Mouse (Mus musculus) lung, embryonic 14.5 days (tissue): ENCODE measurements around the gene Fam124b. TPM values are rescaled to one million over a fixed set of nuclear protein-coding genes. Genes with fewer than 3 reads are reported as not detected.

ENCODE experiments used
- ATAC-seq: fragments of 200-750 bp; cut with Nextera tagmentation; 2 replicates; pipeline ENCODE4 v1.8.0; 2017; ENCODE audit warnings: mild to moderate bottlenecking, moderate TSS enrichment, moderate library complexity; ENCODE audit not compliant: insufficient read depth
- DNase-seq: peaks from one replicate; pipeline ENCODE4 v3.0.0-alpha.2; 2015
- H3K27ac ChIP-seq: fragments of 300-500 bp; sonication (generic); 2 replicates; pipeline ENCODE4 v1.5.1; 2014; ENCODE audit warnings: low read depth, mild to moderate bottlenecking, moderate library complexity
- H3K27me3 ChIP-seq: fragments of 300-500 bp; sonication (generic); 2 replicates; pipeline ENCODE4 v1.6.1; 2014; ENCODE audit warnings: low read length, control low read depth; ENCODE audit not compliant: insufficient read depth
- H3K36me3 ChIP-seq: fragments of 300-500 bp; sonication (generic); 2 replicates; pipeline ENCODE4 v1.6.1; 2014; ENCODE audit warnings: control low read depth; ENCODE audit not compliant: insufficient read depth
- H3K4me1 ChIP-seq: fragments of 300-500 bp; sonication (generic); 2 replicates; pipeline ENCODE4 v1.6.1; 2014; ENCODE audit warnings: antibody characterized with exemption, control low read depth; ENCODE audit not compliant: insufficient read depth
- H3K4me2 ChIP-seq: fragments of 300-500 bp; sonication (generic); 2 replicates; pipeline ENCODE4 v1.6.1; 2014; ENCODE audit warnings: mild to moderate bottlenecking
- H3K4me3 ChIP-seq: fragments of 300-500 bp; sonication (generic); 2 replicates; pipeline ENCODE4 v1.5.1; 2014; ENCODE audit warnings: low read depth, low read length
- H3K9ac ChIP-seq: fragments of 300-500 bp; sonication (generic); 2 replicates; pipeline ENCODE4 v1.6.1; 2014
- H3K9me3 ChIP-seq: fragments of 300-500 bp; sonication (generic); 2 replicates; pipeline ENCODE4 v1.6.1; 2016; ENCODE audit warnings: low read depth, low read length, control low read depth
- CTCF ChIP-seq: IDR thresholded peaks from 2 replicates; pipeline ENCODE4 v1.5.1; 2016; ENCODE audit warnings: antibody characterized with exemption, low read depth
- WGBS: fragments of 180-500 bp; shearing (Covaris S2); extraction: QIAGEN DNeasy Blood & Tissue Kit; methylation state at CpG from one replicate; pipeline ENCODE4 v1.1.7; 2014; 5-methylcytosine and 5-hydroxymethylcytosine counted together
- polyA plus RNA-seq: library from polyadenylated mRNA; unstranded; fragments of >200 nt; fragmentation: Nextera tagmentation; extraction: Ambion mirVana; gene quantifications from 2 replicates; pipeline ENCODE4 v1.2.1, GENCODE M21; 2014

Gene Fam124b
- polyA plus RNA-seq, 1 experiment from 2014 or later, result 3.2 TPM

DNA sequence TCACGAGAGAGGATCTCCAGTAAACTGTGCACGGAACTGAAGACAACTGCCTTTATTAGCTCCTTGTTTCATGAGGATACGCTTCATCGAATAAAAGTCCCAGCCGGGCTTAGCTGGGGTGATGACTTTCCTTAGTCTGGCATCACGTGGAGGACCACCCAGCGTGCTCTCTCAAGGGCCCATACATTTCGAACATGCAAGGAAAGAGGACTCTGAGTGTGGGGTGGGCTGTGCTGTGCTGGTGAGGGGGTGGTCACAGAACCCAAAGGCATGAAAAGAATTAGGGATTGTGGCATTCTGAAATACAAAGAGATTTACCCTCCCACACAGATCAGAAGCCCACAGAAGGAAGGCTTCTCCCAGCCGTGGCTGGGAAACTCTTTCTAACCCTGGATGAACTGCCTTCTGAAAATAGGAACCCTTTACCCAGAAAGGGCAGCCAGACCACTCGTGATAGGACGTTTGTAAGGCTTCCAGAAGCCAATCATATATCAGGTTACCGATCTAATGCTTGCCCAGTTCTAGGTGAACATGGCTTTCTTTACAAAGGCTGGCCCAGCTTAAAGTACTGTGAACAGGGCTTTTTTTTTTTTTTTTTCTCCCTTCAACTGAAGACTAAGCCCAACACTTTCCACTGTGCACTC, 21.9 kb upstream of the Fam124b start:
- no peak for DNase-seq
- no peak for TF ChIP-seq CTCF
- H3K27ac ChIP-seq, result no peak overlapping the region
- H3K4me1 ChIP-seq, result no peaks in the 10 kb centered on the region
- no peak for ATAC-seq
- H3K9ac ChIP-seq, result no peak overlapping the region
- WGBS, result 41% methylated on average over 12 of the region's 12 CpGs
- H3K4me2 ChIP-seq, result no peak overlapping the region
- H3K27me3 ChIP-seq, result no peaks in the 10 kb centered on the region
- H3K4me3 ChIP-seq, result no peak overlapping the region
- no peaks in the 10 kb centered on the region for H3K36me3 ChIP-seq
- no peaks in the 10 kb centered on the region for H3K9me3 ChIP-seq

DNA sequence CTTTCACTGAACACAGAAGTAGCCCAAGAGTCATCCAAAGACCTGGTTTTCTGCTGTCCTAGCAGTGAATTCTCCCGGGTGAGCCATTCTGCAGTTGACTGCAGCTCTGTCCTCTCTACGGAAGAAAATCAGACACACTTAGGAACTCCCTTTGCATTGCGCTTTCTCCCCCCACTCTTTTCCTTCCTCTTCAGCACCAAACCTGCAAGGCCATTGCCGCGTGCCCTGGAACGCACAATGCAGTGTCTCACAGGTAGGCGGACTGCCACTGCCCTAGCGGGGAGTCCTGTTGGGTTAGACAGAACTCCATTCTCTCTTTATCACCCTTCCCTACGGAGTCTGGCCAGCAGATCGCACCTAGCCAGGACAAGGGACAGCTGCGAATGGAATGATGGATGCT, 21.2 kb upstream of the Fam124b start:
- Histone ChIP-seq H3K27ac (no peak overlapping the region), H3K36me3 (no peaks in the 10 kb centered on the region), H3K4me3 (no peak overlapping the region), H3K4me2 (no peak overlapping the region), H3K4me1 (no peaks in the 10 kb centered on the region), H3K9me3 (no peaks in the 10 kb centered on the region), H3K27me3 (no peaks in the 10 kb centered on the region), H3K9ac (no peak overlapping the region)
- no peak for ATAC-seq
- DNase-seq, result no peak
- 68% methylated on average over 11 of the region's 11 CpGs for WGBS
- TF ChIP-seq CTCF, result no peak

DNA sequence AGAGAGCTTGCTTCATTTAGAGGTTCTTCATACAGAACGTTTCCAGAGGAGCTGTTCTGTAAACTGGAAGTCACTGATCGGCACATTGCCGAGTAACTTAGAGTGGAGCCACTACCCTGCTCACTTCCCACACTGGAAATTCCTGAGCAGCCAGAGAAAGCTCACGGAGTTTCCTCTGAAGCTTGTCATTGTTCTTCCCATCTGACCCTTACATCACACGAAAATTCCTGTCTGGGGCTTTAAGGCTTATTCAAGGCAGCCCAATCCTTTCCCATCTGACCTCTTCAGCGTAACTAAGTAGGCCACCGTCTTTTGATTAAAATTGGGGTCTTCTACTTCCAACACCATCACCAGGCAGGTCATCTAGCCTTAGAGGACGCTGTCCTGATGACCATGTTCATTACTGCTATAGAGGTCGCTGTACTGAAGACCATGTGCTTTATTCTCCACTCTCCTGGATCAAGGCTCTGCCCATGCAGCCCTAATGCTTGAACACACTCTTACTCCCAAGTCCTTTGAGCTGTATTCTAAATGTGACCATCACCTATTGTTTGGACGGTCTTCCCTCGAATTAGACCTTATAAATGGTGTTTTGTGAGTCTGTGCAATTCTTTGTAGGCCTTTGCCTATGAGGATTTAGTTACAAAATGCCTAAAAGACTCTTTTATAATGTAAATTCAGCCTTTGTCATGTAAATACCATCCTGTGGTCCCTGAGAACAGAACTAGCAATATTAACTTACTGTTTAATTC, 18.9 kb upstream of the Fam124b start:
- ATAC-seq, result no peak
- Histone ChIP-seq H3K4me1 (no peaks in the 10 kb centered on the region), H3K9ac (no peak overlapping the region), H3K27ac (no peak overlapping the region), H3K9me3 (no peaks in the 10 kb centered on the region), H3K4me3 (no peak overlapping the region), H3K36me3 (no peaks in the 10 kb centered on the region), H3K27me3 (no peaks in the 10 kb centered on the region), H3K4me2 (no peak overlapping the region)
- 62% methylated on average over 11 of the region's 11 CpGs for WGBS
- peak; percentile 22 for DNase-seq
- TF ChIP-seq CTCF, result no peak

DNA sequence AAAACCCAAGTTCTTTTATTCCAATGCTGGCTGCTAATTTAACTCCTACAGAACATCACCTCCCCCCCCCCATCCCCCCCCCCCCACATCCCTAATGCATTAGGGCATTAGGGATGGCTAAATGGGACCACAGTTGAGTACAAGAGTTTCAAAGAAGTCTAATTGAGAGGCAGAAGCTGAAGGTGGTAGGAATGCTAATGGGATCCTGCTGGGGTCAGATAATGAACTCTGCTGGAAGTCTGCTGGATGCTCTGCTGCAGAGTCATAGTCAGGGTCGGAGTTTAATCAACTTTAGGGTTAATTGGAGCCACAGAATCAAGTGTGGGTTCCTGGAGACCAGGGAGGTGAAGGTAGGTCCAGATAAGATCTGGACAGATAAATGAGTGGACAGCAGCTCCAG, 17.9 kb upstream of the Fam124b start:
- 17% methylated on average over 1 of the region's 1 CpGs for WGBS
- H3K4me1 ChIP-seq, result no peaks in the 10 kb centered on the region
- H3K27ac ChIP-seq, result no peak overlapping the region
- H3K27me3 ChIP-seq, result no peaks in the 10 kb centered on the region
- TF ChIP-seq CTCF, result no peak
- ATAC-seq, result no peak
- no peak for DNase-seq
- no peak overlapping the region for H3K4me2 ChIP-seq
- H3K9ac ChIP-seq, result no peak overlapping the region
- no peak overlapping the region for H3K4me3 ChIP-seq
- H3K36me3 ChIP-seq, result no peaks in the 10 kb centered on the region
- H3K9me3 ChIP-seq, result no peaks in the 10 kb centered on the region

DNA sequence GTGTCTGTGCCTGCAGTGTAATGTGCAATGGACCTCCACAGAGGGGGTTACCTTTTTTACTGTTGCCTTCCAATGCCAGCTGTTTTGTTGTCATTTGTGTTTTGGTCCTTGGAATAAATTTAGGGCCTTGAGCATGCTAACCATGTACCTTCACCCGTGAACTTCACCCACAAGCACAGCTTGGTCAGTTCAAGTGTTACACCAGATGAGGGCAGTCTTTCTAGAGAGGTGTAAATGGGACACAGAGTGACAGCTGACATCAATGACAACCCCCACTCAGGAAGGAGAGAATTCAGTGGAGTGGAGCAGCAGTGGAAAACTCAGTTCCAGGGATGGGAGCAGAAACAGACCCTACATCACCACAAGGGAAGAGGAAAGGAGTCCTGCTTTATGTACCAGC, 12.3 kb upstream of the Fam124b start:
- Histone ChIP-seq H3K4me2 (no peak overlapping the region), H3K27me3 (no peaks in the 10 kb centered on the region), H3K4me1 (no peaks in the 10 kb centered on the region), H3K9ac (no peak overlapping the region), H3K27ac (no peak overlapping the region), H3K9me3 (no peaks in the 10 kb centered on the region), H3K4me3 (no peak overlapping the region), H3K36me3 (no peaks in the 10 kb centered on the region)
- no peak for DNase-seq
- no peak for ATAC-seq
- peak; percentile 18; the same call in 1 of the 2 replicates for TF ChIP-seq CTCF
- WGBS, result 67% methylated on average over 1 of the region's 1 CpGs

DNA sequence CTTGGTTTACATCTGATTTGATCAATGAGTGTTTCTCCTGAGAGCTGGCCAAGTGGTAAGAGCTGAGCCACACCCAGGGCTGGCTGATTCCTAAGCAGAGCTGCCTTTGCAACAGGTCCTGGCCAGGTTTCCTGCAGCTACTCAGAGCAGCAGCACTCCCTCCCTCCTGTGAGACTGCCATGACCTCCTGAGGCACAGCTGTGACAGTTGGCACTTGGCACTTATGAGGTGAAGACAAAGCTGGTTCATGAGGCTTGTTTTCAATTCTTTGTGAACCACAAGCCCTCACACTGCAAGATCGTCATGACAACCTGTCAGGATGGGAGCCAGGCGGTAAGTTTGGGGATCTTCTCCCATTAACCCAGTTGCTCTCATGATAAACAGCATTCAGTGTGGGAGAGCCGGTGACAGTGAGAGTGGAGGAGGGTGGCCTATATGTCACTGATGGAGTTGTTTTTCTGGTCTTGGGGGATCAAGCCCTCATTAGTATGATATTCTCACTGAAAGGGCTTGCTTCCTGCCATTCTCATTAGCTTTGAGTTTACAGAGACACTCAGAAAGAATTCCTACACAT, 6.7 kb upstream of the Fam124b start:
- Histone ChIP-seq H3K9me3 (no peaks in the 10 kb centered on the region), H3K4me3 (no peak overlapping the region), H3K4me2 (no peak overlapping the region), H3K27ac (no peak overlapping the region), H3K27me3 (no peaks in the 10 kb centered on the region), H3K9ac (no peak overlapping the region), H3K36me3 (no peaks in the 10 kb centered on the region), H3K4me1 (no peaks in the 10 kb centered on the region)
- DNase-seq, result peak; percentile 14
- 21% methylated on average over 3 of the region's 3 CpGs for WGBS
- no peak for TF ChIP-seq CTCF
- no peak; the same call in 1 of the 2 replicates for ATAC-seq

DNA sequence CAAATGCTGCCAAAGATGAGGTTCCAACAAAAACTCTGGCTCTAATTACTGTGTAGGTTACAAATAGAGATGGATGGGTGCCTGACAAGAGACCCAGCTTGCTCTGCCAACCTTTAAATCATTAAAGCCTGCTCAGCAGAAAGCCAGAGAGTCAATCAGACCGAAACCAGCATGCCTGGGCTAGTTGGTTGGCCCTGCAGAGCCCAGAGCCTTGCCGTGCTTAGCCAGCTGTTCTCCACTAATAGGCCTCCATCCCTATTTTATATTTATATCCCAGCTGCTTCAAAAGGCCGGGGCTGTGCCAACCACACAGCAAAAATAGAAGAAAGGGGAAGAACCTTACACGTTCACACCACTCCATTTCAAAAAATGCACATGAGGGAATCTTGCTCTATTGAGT, 2.9 kb upstream of the Fam124b start:
- no peak for DNase-seq
- no peaks in the 10 kb centered on the region for H3K27me3 ChIP-seq
- no peak overlapping the region for H3K4me3 ChIP-seq
- H3K9me3 ChIP-seq, result no peaks in the 10 kb centered on the region
- TF ChIP-seq CTCF, result no peak
- H3K4me1 ChIP-seq, result no peaks in the 10 kb centered on the region
- ATAC-seq, result no peak
- H3K36me3 ChIP-seq, result no peaks in the 10 kb centered on the region
- no peak overlapping the region for H3K9ac ChIP-seq
- H3K27ac ChIP-seq, result no peak overlapping the region
- no peak overlapping the region for H3K4me2 ChIP-seq
- WGBS, result 58% methylated on average over 4 of the region's 4 CpGs
